Mouse (Mus musculus): ENCODE measurements at regions not wholly inside any gene's neighbourhood (a gene's known extent, or its start where the extent isn't known, plus 50 kb on each side); places are given as distances from the start of the nearest gene placed in this dataset.

DNA sequence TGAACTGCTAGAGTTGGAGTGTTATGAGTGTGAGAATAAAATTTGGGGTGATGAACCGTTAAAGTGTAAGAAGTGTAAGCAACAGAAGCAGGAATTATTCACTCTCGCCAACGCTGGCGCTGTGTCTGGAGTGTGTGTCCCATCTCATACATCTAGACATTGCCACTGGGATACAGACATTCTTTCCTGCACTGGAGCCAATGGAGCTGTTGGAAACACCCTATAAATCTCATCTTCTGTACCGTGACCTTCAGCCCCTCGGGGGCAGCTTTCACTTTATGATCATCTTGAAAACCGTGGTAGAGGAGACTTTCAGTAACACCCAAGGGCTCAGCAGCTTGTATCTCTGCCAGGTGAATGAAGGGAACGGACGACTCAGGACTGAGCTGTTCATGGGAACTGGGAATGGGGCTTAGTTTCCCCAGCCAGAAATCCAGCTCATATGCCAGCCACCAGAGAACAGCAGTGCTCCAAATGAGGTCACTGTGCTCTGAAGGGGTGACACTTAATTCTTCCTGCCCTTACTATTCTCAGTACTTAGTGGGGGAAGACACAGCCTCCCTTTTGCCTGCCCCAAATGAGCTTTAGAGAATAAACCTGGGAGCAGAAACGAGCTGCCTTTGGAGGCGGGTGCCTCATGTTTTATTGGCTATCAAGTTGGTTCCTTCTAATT lies 293.6 kb downstream of the Slc4a3 start:
- no peak for DNase-seq

DNA sequence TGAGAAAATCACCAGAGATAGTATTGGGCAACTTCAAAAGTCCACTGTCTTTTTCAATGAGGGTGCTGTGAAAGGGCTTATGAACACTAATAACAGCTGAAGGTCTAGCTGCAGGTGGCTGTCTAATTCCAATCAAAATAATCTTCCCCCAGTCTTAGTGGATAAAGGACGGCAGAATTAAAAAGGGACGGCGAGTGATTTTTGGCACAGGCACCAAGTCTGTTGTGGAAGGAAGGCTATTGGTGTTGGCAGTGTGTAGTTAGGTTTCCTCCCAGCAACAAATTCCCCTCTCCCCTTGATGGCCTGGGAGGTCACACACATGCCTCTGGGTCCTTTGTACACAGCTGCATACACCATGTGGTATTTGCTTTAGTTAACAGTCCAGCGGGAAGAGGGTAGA lies 296.3 kb downstream of the Slc4a3 start:
- no peak for DNase-seq

DNA sequence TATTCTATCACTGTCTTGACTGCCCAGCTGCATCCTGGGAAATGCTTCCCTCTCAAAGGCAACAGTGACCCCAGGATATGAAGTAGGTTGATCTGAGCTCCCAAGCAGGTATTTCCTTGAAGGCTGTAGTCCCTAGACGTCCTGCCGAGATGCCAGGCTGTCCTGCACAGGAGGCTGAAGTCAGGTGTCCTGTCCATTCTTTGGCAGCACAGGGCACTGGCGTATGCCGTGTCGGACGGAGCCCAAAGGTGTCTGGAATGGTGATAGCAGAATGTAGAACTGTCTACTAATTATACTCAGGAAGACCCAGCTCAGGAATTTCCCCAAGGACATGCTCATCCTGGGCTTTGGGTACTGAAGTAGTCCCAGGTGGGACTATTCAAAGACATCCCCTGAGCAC lies 297.3 kb downstream of the Slc4a3 start:
- DNase-seq: no peak

DNA sequence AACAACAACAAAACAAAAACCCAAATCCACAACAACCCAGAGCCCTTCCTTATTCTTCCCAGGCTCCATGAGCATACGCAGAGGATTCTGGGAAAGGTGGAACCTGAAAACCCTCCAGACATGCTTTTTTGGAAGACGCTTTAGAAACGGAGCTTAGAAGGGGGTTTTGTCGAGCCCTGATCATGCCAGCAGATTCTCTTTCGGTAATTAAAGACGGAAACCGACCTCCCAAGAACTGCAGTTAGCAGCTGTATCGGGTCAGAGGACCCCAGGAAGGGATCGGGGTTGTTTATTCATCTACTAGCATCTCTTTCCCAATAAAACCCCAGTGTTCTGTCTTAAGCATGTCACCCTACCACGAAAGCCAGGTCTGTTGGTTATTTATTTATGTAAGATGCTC lies 298.1 kb downstream of the Slc4a3 start:
- DNase-seq: no peak

DNA sequence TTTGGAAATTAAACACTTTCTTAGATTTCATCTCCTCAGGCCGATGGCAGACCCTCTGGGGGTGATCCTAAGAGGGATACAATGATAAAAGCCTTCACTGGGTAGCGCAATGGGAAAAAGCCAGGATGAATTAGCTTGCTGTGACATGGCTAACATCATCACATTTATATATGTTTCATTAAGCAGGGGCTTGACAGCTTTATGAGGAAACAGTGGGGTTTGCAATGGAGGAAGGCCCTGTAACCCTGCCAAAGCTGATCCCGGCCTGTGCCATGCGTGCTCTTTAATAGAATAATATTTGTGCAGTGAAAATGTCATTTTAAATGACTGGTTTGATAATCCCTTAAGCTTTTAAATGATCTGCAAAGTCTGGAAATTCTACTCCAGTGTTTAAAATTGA lies 298.5 kb downstream of the Slc4a3 start:
- no peak for DNase-seq

DNA sequence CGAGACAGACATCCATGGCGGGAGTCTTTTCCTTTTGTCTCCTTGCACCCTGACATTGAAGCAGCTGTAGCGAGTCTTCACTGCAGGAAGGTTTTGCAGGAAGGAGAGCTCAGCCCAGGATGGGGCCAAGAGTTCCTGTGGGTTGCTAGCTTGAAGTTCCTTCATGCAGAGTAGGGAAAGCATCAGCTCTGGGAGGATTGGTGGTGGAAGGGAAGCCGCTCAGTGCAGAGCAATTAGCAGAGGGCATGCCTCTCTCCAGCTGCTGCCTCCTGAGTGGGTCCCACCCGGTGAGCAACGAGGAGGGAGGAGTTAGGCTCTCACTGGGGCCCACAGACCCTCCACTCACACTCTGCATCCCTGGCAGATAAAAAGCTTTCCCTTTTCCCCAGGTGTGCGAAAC lies 298.9 kb downstream of the Slc4a3 start:
- DNase-seq: no peak

DNA sequence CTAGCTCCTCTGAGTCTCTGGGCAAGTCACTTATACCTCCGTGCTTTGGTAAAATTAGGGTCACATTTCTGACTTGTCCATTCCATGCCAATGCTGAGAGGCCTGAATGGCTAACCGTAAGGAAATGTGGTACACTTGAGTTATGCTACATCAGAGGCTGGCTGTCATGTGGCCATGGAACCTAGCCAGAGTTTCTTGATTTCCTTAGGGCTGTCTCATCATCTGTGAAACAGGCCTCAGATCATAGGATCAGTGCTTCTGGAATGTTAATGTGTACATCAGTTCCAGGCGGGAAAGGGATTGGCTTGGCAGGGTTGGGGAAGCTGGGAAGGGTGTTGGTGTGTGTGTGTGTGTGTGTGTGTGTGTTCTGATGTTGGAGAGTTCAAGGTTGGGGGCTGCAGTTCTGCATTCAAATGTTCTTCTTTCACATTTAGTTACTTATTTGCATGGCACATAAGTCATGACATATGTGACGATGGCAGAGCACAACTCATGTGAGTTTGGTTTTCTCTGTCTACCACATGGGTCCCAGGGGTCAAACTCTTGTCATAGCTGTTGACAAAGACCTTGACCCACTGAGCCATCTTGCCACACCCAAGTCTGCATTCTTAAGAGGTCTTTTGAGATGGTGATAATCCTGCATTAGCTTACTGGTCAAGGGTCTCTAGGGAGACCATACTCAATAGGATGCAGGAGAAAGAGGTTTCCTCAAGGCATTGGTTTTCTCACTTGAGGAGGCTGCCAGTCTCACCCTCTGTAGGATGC lies 299.9 kb downstream of the Slc4a3 start:
- no peak for DNase-seq

DNA sequence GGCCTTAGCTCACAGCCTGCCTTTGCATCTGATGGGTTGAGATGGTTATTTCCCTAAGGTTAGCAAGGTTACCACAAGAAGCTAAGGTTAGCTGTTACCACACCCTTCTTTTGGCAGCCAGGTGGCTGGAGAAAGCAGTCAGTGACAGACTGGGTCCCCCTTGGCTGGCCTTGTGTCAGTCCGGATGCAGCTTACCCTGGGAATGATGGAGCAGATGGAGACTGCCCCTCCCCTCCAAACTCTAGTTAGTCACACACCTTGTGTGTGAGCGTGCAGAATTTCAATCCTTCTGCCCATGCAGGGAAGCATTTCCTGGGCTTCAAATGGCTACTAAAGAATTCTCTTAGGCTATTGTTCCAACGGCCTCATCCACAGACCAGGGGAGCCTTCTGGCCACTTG lies 301.6 kb downstream of the Slc4a3 start:
- DNase-seq: no peak

DNA sequence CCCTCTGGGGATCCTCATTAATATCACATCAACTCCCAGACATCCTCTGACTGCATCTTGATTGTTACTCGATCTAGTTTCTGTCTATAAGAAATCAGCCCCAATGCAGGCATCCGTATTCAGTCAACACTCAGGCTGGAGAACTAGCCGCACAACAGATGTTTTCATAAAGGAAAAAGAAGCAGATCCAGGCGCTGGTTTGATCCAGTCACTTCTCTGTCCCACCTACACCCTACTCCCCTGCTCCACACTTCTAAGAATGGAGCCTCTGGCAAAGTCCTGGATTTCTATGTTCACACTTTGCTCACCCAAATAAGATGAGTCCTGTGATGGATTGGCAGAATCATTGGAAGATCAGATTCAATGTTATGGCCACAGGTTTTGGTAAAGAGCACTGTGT lies 302.4 kb downstream of the Slc4a3 start:
- DNase-seq: no peak

DNA sequence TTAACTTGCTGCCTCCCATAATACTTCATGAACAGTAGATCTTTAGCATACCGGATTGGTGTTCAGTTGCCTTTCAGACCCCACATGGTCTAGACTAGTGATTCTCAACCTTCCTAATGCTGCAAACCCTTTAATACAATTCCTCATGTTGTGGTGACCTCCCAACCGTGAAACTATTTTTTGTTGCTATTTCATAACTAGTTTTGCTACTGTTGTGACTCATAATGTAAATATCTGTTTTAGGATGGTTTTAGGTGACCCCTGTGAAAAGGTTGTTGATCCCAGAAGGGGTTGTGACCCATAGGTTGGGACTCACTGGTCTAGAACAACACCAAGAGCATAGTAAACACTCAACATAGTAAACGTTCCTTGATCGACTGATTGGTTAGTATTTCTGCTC lies 304.1 kb downstream of the Slc4a3 start:
- no peak for DNase-seq

DNA sequence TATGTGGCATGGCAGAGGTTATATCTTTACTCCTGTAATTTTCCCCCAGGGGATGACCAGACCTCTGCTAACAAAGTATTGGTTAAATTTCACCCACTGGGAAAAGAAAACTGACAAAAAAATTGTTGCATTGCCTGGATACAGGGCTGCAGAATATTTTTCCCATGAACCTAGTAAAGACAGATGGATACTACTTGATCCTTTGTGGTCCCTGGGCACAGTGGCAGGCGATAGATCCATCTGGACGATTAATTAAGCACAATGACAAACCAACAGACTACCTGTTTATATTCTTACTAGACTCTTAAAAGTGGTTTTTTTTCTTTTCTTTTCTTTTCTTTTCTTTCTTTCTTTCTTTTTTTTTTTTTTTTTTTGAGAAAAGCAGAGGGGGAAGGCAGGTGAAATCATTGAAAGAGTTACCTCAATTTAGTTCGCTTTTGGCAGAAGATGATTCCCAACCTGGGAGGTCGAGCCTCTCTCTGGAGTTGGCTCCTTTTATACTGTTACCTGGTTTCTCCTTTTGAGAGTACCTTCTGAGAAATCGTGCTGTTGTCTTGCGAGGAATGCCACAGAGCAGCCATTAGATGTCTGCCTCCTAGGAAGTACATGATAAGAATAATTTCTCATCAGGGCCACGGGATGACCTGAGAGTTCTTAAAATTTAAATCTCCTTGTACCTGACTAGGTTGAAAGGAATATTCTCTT lies 312.6 kb downstream of the Slc4a3 start:
- no peak for DNase-seq

DNA sequence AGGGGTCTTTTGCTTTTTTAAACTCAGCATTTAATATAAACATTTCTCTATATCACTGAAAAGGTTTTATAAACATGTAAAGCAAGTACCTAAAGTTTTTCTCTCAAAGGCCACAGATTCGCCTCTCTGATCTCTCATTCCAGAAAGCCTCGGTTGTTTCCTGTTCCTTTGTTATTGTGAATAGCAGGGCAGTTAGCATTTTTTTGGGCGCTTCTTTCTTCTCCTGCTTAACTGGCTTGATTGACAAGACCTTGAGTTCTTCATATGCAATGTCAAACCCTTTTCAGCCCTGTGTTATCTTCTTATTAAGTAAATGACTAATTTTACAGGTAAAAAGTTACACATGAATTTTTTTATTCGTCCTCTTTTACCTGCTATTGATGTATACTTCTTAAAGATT lies 316.7 kb downstream of the Slc4a3 start:
- DNase-seq: no peak

DNA sequence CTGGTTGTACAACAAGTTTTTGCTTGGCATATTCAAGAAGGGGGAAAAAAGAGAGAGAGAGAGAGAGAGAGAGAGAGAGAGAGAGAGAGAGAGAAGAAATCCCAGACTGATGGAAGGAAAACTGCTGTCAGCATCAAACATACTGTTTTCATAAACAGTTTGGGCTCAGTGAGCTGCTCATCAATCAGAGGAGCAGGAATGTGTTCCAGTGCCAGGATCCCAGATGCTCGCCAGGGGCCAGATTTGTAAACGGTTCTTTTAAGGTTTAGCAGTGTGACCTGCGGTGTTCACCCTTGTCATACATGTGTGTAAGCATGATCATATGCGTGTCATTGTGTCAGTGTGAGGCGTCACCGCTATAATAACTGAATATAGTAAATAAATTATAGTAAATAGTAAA lies 320.5 kb downstream of the Slc4a3 start:
- DNase-seq: no peak

DNA sequence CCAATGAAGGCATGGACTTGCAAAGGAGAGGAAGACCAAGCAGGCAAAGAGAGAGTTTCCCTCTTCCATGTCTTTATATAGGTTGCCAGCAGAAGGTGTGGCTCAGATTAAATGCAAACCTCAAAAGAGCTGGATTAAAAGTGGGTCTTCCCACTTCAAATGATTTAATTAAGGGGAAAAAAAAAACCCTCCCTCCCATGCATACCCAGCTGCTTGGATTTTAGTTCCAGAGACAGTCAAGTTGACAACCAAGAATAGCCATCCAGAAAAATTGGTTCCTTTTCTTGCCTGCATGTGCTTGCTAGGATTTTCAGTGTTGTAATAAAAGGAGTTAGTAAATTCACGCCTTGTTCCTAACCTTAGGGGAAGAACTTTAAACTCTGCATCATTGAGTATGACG lies 323.3 kb downstream of the Slc4a3 start:
- DNase-seq: no peak

DNA sequence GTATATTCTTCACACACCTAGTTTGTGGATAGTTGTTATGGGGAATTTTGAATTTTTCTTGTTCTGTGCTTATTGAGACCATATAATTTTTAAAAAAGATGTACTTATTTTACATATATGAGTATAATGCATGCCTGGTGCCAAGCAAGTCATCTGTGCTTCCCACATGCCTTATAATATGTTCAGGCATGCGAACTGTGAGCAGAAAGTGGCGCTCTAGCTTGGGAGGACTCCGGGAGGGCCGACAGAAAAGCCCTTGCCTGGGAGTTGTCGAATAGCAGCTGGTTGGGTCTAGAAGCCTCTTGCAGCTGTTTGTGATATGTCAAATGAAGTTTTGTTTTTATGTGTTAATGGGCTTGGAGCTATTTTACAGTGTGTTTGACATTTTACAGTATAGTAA lies 323.8 kb downstream of the Slc4a3 start:
- no peak for DNase-seq

DNA sequence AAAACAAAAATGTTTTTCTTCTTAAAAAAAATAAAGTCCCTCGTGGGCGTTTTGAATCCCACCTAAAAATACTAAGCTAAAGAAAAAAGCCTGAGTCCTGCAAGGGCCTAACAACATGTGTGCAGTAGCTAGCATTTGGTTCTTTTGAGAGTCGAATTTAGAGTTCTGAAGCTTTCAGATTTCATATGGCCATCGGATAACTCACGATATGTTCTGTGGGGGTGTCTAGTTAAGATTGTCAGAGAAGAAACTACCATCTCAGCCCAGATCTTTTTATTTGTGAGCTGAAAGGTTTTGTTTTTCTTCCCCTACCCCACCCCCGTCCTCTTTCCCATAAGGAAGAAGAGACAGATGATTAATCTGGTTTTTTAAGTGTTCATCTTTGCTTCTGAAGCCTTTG lies 327.8 kb downstream of the Slc4a3 start:
- no peak for DNase-seq

DNA sequence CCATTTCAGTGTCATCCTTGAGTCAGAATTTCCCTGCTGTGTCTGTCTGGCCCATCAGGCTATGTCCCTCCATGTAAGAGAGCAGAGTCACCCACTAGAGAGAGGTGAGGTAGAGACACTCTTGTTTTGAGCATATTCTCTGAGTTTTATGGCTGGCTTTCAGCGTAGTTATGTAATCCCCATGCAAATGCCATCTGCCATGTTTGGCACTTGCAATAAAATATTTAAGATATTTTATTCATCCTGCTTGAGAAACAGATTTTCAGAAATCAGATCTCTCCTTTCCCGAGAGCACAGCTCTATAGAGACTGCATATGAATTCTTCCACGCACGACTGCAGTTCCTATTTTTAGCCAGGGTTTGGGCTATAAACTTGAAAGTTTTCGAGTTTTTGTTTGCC lies 331.1 kb downstream of the Slc4a3 start:
- DNase-seq: no peak

DNA sequence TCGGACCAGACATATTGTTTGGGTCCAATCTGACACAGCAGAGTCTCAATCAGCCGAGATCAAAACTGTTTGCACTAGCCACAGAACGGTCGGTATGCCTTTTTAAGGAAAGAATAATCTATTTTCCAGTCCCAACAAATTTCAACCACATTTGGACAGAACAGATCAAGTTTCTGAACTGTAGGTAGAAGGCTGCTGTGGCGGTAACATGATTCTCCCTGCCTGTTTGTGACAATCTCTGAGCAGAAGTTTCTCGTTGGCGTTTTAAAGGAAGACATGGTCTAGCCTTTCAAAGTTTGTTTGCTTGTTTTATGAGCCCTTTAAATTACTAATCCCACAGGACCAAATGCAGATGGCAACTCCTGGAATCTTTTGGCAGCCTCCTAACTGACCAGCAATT lies 339.6 kb downstream of the Slc4a3 start:
- no peak for DNase-seq

DNA sequence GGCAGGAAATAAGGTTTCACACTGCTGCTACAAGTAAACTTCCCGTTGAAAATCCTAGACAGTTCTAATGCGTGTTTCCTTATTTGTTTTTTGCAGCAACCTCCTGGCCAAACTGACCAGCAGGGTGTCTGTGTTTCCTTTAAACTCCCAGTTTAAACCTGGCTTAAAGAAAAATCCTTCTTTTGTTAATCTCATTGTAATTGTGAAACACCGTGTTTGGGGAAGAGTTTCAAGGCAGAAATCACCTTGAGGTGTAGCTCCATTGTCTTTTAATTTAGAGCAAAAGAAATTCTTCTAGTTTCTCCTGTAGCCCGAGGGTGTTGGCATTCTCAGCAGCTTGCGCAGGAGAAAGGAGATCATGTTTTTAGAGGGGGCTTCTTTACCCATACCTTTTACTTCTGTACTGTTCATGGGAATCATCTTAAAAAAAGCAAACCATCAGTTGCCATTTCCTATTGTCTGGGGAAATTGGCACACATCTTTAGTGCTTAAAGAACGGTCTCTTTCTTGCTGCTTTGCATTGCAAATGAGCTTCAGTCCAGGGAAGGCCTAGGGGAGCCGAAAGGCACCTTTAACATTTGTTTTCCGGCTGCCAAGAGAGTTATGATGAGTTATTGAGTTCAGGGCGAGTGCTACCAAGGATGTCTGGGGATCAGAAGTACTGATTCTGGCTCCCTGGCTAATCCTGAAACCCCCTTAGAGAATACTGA lies 342.6 kb downstream of the Slc4a3 start:
- DNase-seq: no peak

DNA sequence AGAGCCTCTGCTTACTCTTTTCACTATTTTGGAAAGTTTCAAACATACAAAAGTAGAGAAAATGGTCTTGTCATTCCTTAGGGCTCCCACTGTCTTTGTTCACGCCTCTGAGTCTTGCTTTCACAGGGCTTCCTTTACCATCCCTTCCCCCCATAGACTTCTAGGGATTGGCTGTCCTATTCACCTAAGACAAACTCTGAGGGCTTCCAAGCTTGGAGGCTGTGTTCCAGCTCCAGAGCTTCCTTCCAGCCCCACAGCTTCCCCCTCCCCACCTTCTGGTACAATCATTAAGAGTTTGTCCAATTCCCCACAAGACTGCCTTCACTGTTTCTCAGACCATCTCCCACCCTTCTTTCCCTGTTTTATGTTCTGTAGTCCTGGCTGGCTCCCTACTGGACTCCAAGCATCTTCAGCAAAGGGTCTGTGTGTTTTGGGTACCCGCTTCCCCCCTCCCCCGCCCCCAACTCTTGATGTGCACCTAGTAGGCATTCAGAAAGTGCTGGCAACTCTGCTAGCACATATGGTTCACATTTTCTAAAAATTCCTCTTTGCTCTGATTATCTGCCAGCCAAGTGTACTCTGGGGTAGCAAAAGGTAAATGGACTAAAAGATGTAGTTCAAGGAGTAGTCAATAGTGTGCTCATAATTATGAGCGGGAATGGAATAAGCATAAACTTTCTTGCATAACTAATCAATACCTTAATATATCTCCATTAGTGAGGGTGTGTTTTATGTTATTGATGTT lies 344.0 kb downstream of the Slc4a3 start:
- DNase-seq: no peak

DNA sequence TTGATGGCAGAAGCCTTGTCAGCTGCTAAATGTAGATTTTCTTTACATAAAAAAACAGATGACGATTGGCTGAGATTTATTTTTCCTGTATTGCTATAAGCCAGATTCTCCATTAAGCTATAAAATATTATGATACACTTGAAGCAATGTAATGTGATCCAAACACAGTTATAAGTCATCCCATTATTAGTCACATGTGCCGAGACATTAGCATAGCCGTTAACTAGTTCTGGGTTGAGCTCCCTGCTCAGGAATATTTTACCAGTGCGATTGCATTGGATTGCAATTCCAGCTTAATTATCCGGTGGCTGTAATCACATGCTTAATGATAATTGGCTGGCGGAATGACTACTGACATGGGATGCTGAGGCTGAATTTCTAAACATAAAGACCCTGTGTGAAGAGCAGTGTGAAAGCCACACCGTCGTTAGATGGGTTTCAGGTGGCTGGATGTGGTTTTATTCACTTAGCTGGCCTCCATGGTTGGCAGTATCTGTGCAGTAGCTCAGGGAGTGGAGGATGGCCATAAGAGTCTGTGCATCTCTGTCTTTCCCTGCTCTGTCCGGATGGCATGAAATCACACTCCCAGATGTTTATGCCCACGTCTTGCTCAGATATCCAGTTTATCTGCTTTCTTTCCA lies 344.7 kb downstream of the Slc4a3 start:
- DNase-seq: no peak

DNA sequence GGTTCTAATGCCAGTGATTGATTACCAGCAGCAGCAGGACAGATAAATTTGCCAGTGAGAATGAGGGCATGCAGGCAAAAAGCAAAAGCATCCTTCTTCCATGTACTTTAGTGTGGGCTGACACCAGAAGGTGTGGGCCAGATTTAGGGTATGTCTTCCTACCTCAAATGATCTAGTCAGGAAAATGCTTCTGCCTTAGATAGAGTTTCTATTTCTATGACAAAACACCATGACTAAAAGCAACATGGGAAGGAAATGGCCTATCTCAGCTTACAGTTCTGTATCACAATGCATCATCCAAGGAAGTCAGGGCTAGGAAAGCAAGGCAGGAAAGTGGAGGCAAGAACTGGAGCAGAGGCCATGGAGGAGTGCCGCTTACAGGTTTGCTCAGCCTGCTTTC lies 349.5 kb downstream of the Slc4a3 start:
- DNase-seq: no peak

All from lung, adult 18-20 months (tissue).